Mouse (Mus musculus) forebrain, embryonic 10.5 days (tissue): ENCODE measurements around the gene Mreg. TPM values are rescaled to one million over a fixed set of nuclear protein-coding genes. Genes with fewer than 3 reads are reported as not detected.

Experiments used
- DNase-seq: peaks from one replicate; pipeline ENCODE4 v3.0.0-alpha.2; 2017; ENCODE audit warnings: low spot score; ENCODE audit errors: extremely low spot score
- H3K27ac ChIP-seq: fragments of 300-500 bp; sonication (generic); 2 replicates; pipeline ENCODE4 v1.5.1; 2016; ENCODE audit warnings: mild to moderate bottlenecking
- H3K27me3 ChIP-seq: fragments of 300-500 bp; sonication (generic); 2 replicates; pipeline ENCODE4 v1.6.1; 2016; ENCODE audit warnings: mild to moderate bottlenecking; ENCODE audit not compliant: poor library complexity, severe bottlenecking
- H3K36me3 ChIP-seq: fragments of 300-500 bp; sonication (generic); replicated peaks from 2 replicates; pipeline ENCODE4 v1.6.1; 2016; ENCODE audit warnings: mild to moderate bottlenecking, moderate library complexity
- H3K4me1 ChIP-seq: fragments of 300-500 bp; sonication (generic); 2 replicates; pipeline ENCODE4 v1.6.1; 2016
- H3K4me3 ChIP-seq: fragments of 300-500 bp; sonication (generic); 2 replicates; pipeline ENCODE4 v1.5.1; 2016; ENCODE audit warnings: mild to moderate bottlenecking, moderate library complexity
- H3K9me3 ChIP-seq: fragments of 300-500 bp; sonication (generic); 2 replicates; pipeline ENCODE4 v1.6.1; 2016; ENCODE audit warnings: mild to moderate bottlenecking, moderate library complexity
- WGBS: fragments of 180-500 bp; shearing (Covaris S2); methylation state at CpG from one replicate; pipeline ENCODE4 v1.1.7; 2016; 5-methylcytosine and 5-hydroxymethylcytosine counted together
- polyA plus RNA-seq: library from polyadenylated mRNA; unstranded; fragments of >200 nt; fragmentation: Nextera tagmentation; extraction: Ambion mirVana; gene quantifications from 2 replicates; pipeline ENCODE4 v1.2.1, GENCODE M21; 2016

The Mreg gene
- polyA plus RNA-seq, 1 experiment from 2014 or later = 4.1 TPM

- Histone ChIP-seq H3K27me3 (no peaks in the 10 kb centered on the region), H3K4me1 (peaks cover 10% of the 10 kb centered on the region), H3K9me3 (no peaks in the 10 kb centered on the region), H3K36me3 (no peaks in the 10 kb centered on the region), H3K4me3 (no peak overlapping the region), H3K27ac (no peak overlapping the region)
- DNase-seq = no peak
- 93% methylated on average over 3 of the region's 3 CpGs for WGBS
Measured at GRCm38 (mm10) chr1:72201126-72201525, 11.0 kb downstream of the Mreg start.

GRCm38 (mm10) chr1:72198142-72198806 lies 13.8 kb downstream of the Mreg start:
- H3K4me1 ChIP-seq = peaks cover 10% of the 10 kb centered on the region
- 83% methylated on average over 10 of the region's 10 CpGs for WGBS
- H3K9me3 ChIP-seq = no peaks in the 10 kb centered on the region
- H3K4me3 ChIP-seq = no peak overlapping the region
- no peaks in the 10 kb centered on the region for H3K36me3 ChIP-seq
- 0 out of 2 replicates have a peak overlapping the region, but pooled peaks have one; percentile 35 for H3K27ac ChIP-seq
- H3K27me3 ChIP-seq = no peaks in the 10 kb centered on the region
- DNase-seq = no peak

DNA sequence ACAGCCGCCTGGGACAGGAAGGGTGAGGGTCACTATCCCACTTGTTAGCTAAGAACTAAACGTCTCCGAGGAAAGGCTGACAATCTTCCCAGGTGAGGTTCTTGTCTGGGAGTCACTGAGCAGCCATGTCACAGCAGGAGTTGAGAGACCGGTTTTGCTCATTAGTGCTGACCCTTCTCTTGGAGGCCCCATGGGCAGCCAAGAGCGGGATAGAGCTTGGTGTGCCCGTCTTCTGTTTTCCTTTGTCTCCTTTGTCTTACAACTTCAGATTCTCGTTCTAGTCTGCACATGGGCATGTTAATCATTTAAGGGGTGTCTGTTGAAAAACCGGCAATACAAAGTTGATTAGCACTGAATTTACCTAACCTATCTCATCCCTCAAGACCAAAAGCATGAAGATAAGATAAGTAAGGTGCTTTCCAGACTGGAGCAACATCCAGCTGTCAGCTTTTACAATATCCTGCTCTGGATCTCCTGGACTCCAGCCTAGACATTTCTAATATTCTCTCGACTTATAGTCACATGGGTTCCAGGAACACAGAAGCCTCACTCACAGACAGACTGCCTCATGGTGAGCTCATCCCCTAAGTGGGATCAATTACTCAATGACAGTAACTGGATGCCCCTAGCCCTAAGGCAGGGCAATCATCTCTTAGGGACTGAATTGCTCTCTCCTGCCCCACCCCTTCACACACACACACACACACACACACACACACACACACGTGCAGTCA lies 15.3 kb downstream of the Mreg start:
- Histone ChIP-seq H3K27me3 (no peaks in the 10 kb centered on the region), H3K9me3 (no peaks in the 10 kb centered on the region), H3K4me3 (no peak overlapping the region), H3K27ac (no peak overlapping the region), H3K4me1 (peaks cover 10% of the 10 kb centered on the region), H3K36me3 (no peaks in the 10 kb centered on the region)
- no peak for DNase-seq
- WGBS = 79% methylated on average over 10 of the region's 10 CpGs

DNA sequence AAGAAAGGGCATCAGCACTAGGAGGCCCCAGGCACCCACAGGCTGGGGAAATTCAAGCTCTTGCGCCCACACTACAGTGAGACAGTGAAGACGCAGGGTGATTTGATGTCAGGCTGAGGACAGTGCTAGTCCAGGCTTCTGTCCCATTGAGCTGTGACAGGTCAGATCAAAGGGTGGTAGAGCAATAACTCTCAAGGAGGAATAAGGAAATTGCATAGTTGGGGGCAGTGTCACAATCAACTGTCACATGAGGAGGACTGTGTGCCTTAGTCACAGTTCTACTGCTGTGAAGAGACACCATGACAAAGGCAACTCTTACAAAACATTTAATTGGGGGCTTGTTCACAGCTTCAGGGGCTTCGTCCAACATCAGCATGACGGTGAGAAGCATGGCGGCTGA lies 16.0 kb downstream of the Mreg start:
- DNase-seq = no peak
- Histone ChIP-seq H3K4me3 (no peak overlapping the region), H3K27ac (no peak overlapping the region), H3K4me1 (peaks cover 10% of the 10 kb centered on the region), H3K36me3 (no peaks in the 10 kb centered on the region), H3K27me3 (no peaks in the 10 kb centered on the region), H3K9me3 (no peaks in the 10 kb centered on the region)
- WGBS = 93% methylated on average over 5 of the region's 5 CpGs

DNA sequence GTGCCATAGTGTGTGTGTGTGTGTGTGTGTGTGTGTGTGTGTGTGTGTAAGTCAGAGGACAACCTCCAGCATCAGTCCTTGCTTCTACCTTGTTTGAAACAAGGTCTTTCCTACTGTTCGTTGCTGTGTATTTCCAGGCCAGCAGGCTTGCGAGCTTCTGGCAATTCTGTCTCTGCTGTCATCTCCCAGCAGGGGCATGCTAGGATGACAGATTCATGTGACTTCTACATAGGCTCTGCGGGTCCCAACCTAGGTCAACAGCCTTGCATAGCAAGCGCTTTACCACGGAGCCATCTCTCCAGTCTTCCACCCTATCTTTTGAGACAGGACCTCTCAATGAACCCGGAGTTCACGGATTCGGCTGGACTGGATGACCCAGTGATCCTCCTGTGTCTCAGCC lies 20.7 kb downstream of the Mreg start:
- Histone ChIP-seq H3K36me3 (no peaks in the 10 kb centered on the region), H3K27me3 (no peaks in the 10 kb centered on the region), H3K4me1 (no peaks in the 10 kb centered on the region), H3K9me3 (no peaks in the 10 kb centered on the region), H3K27ac (no peak overlapping the region), H3K4me3 (no peak overlapping the region)
- 96% methylated on average over 8 of the region's 8 CpGs for WGBS
- no peak for DNase-seq

GRCm38 (mm10) chr1:72188142-72188738 lies 23.9 kb downstream of the Mreg start:
- 88% methylated on average over 16 of the region's 16 CpGs for WGBS
- H3K27me3 ChIP-seq = no peaks in the 10 kb centered on the region

GRCm38 (mm10) chr1:72187486-72187885 lies 24.6 kb downstream of the Mreg start:
- H3K27ac ChIP-seq = no peak overlapping the region
- no peaks in the 10 kb centered on the region for H3K36me3 ChIP-seq
- WGBS = 86% methylated on average over 10 of the region's 10 CpGs
- no peak overlapping the region for H3K4me3 ChIP-seq
- no peak for DNase-seq
- no peaks in the 10 kb centered on the region for H3K9me3 ChIP-seq
- peaks cover 14% of the 10 kb centered on the region for H3K4me1 ChIP-seq
- H3K27me3 ChIP-seq = peaks cover under 1% of the 10 kb centered on the region; the same call in 1 of the 2 replicates

More at GRCm38 (mm10) chr1:72188142-72188738, 23.9 kb downstream of the Mreg start:
- peaks cover 6% of the 10 kb centered on the region for H3K4me1 ChIP-seq
- H3K36me3 ChIP-seq = no peaks in the 10 kb centered on the region
- H3K4me3 ChIP-seq = no peak overlapping the region
- H3K27ac ChIP-seq = no peak overlapping the region
- no peak for DNase-seq
- no peaks in the 10 kb centered on the region for H3K9me3 ChIP-seq

DNA sequence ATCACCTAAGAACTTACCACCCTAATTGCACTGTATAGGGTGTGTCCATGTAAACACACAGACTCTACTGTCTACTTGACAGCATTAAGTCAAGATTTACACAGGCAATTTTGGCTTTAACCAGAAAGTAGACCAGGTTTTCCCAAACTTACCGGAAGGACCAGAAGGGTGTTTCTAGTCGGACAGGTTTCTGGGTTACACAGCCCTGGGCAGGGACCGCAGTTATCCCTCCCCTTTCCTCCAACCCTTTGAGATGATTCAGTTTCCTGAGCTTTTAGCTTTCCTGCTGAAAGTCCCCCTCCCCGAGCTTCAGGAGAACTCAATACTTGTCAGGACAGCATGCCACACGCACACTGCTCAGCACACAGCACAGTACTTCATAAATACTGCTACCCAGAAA lies 26.0 kb downstream of the Mreg start:
- Histone ChIP-seq H3K36me3 (no peaks in the 10 kb centered on the region), H3K27me3 (peaks cover 10% of the 10 kb centered on the region; the same call in 1 of the 2 replicates), H3K9me3 (no peaks in the 10 kb centered on the region), H3K27ac (no peak overlapping the region), H3K4me3 (no peak overlapping the region), H3K4me1 (peaks cover 16% of the 10 kb centered on the region)
- no peak for DNase-seq
- WGBS = 80% methylated on average over 5 of the region's 5 CpGs

DNA sequence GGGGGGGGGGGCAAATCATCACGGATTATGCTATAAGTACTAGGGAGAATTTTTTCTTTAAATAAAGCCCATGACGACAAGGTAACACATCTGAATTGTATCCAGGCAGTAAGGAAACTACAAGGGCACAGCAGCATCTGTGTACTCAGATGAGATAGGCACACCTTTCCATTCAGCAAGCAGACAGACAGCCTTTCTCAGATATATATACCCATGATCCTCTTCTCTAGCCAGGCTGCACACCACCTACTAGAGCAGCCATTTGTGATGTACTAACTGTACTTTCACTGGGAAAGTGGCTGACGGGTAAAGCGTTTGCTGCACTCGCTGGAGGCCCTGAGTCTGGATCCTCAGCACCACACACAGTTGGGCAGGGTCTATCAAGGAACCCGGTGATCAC lies 28.6 kb downstream of the Mreg start:
- Histone ChIP-seq H3K27ac (no peak overlapping the region), H3K27me3 (peaks cover 10% of the 10 kb centered on the region; the same call in 1 of the 2 replicates), H3K4me3 (peak overlapping the region; percentile 27; the same call in 1 of the 2 replicates), H3K36me3 (no peaks in the 10 kb centered on the region), H3K9me3 (no peaks in the 10 kb centered on the region), H3K4me1 (peaks cover 16% of the 10 kb centered on the region)
- no peak for DNase-seq
- 55% methylated on average over 6 of the region's 6 CpGs for WGBS

DNA sequence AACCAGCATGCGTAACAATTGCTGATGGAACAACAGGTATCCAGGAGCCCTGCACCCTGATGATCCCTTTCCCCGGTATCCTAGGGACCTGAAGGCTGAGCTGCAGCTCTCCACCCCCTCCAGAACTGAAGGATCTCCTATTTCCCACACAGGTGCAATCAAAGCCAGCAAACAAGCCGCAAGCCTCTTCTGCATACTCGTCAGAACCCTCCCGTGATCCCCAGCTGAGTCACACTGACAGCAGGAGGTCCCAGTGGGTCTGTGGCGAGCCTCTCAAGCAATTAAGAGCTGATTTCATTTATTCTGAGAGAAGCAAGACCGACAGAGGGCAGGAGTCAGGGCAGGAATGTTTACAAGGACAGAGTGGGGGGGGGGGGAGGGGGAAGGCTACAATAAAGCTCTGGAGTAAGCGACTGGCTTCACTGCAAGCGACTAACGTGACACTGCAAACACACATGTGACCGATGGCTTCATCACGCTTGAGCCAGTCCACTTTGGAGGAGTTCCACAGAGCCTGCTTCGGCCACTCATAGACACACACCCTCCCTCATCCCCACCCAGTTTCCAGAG lies 29.1 kb downstream of the Mreg start:
- DNase-seq = peak; percentile 25
- Histone ChIP-seq H3K4me1 (peaks cover 16% of the 10 kb centered on the region), H3K4me3 (peak overlapping the region; percentile 27), H3K9me3 (no peaks in the 10 kb centered on the region), H3K27me3 (peaks cover 10% of the 10 kb centered on the region; the same call in 1 of the 2 replicates), H3K27ac (no peak overlapping the region), H3K36me3 (no peaks in the 10 kb centered on the region)
- WGBS = 7% methylated on average over 13 of the region's 13 CpGs

GRCm38 (mm10) chr1:72179947-72180346 lies 32.2 kb downstream of the Mreg start:
- WGBS = 84% methylated on average over 7 of the region's 7 CpGs
- no peak for DNase-seq
- Histone ChIP-seq H3K27me3 (peaks cover 10% of the 10 kb centered on the region; the same call in 1 of the 2 replicates), H3K27ac (no peak overlapping the region), H3K4me3 (no peak overlapping the region), H3K4me1 (peaks cover 16% of the 10 kb centered on the region), H3K9me3 (no peaks in the 10 kb centered on the region), H3K36me3 (no peaks in the 10 kb centered on the region)

DNA sequence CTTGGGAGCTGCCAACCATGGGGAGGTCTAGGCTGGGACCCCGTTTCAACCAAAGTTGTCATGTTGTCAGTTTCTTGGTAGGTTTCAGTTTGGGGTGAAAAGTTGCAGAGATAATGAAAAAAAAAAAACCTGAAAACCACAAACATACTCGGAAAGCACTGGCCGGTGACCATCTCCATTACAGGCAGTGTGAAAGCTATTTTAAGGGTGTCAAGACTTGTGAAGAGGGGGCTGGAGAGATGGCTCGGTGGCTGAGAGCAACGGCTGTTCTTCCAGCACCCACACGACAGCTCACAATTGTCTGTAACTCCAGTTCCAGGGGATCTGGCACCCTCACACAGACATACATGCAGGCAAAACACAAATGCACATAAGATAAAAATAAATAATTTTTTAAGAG lies 35.9 kb downstream of the Mreg start:
- Histone ChIP-seq H3K4me3 (no peak overlapping the region), H3K9me3 (no peaks in the 10 kb centered on the region), H3K36me3 (no peaks in the 10 kb centered on the region), H3K27ac (no peak overlapping the region), H3K4me1 (0 out of 2 replicates have a peak, but pooled peaks cover 7% of the 10 kb centered on the region), H3K27me3 (no peaks in the 10 kb centered on the region)
- no peak for DNase-seq
- 90% methylated on average over 6 of the region's 6 CpGs for WGBS
